Mouse (Mus musculus): ENCODE results near the gene Clic5. TPM values are rescaled to one million over a fixed set of nuclear protein-coding genes. Genes with fewer than 3 reads are reported as not detected.

The Clic5 gene
- polyA plus RNA-seq, 1 experiment from 2014 or later, result 0.06 TPM

GRCm38 (mm10) chr17:44205562-44205961 lies 17.2 kb downstream of the Clic5 start:
- Histone ChIP-seq H3K4me3 (no peak overlapping the region), H3K4me1 (no peaks in the 10 kb centered on the region), H3K27ac (no peak overlapping the region), H3K36me3 (no peaks in the 10 kb centered on the region), H3K9me3 (replicated peaks) (no peaks in the 10 kb centered on the region), H3K27me3 (ENCODE audit: low read depth, poor library complexity, severe bottlenecking) (no peaks in the 10 kb centered on the region)
- no peak for DNase-seq (ENCODE audit: low spot score)
- 87% methylated on average over 3 of the region's 3 CpGs for WGBS

GRCm38 (mm10) chr17:44208900-44209299 lies 20.5 kb downstream of the Clic5 start:
- no peak for DNase-seq (ENCODE audit: low spot score)
- no peaks in the 10 kb centered on the region for H3K4me1 ChIP-seq
- no peak overlapping the region for H3K4me3 ChIP-seq
- WGBS, result 81% methylated on average over 4 of the region's 4 CpGs
- H3K27me3 ChIP-seq (ENCODE audit: low read depth, poor library complexity, severe bottlenecking), result no peaks in the 10 kb centered on the region
- no peak overlapping the region for H3K27ac ChIP-seq
- no peaks in the 10 kb centered on the region for H3K36me3 ChIP-seq
- no peaks in the 10 kb centered on the region for H3K9me3 ChIP-seq (replicated peaks)

GRCm38 (mm10) chr17:44212960-44213619 lies 24.7 kb downstream of the Clic5 start:
- Histone ChIP-seq H3K27ac (no peak overlapping the region), H3K27me3 (ENCODE audit: low read depth, poor library complexity, severe bottlenecking) (no peaks in the 10 kb centered on the region), H3K9me3 (replicated peaks) (no peaks in the 10 kb centered on the region), H3K4me3 (no peak overlapping the region), H3K4me1 (no peaks in the 10 kb centered on the region), H3K36me3 (no peaks in the 10 kb centered on the region)
- no peak for DNase-seq (ENCODE audit: low spot score)
- WGBS, result 88% methylated on average over 5 of the region's 5 CpGs

GRCm38 (mm10) chr17:44215196-44215799 lies 26.9 kb downstream of the Clic5 start:
- no peaks in the 10 kb centered on the region for H3K4me1 ChIP-seq
- DNase-seq (ENCODE audit: low spot score), result no peak
- no peak overlapping the region for H3K4me3 ChIP-seq
- no peaks in the 10 kb centered on the region for H3K9me3 ChIP-seq (replicated peaks)
- H3K27ac ChIP-seq, result no peak overlapping the region
- H3K36me3 ChIP-seq, result no peaks in the 10 kb centered on the region
- 91% methylated on average over 9 of the region's 9 CpGs for WGBS
- H3K27me3 ChIP-seq (ENCODE audit: low read depth, poor library complexity, severe bottlenecking), result no peaks in the 10 kb centered on the region

- H3K27ac ChIP-seq, result no peak overlapping the region
- 82% methylated on average over 2 of the region's 2 CpGs for WGBS
- H3K4me1 ChIP-seq, result no peaks in the 10 kb centered on the region
These were observed 28.8 kb downstream of the Clic5 start for GRCm38 (mm10) chr17:44217185-44217584.

GRCm38 (mm10) chr17:44219943-44220342 lies 31.6 kb downstream of the Clic5 start:
- Histone ChIP-seq H3K4me3 (no peak overlapping the region), H3K36me3 (no peaks in the 10 kb centered on the region), H3K4me1 (no peaks in the 10 kb centered on the region), H3K27ac (no peak overlapping the region), H3K27me3 (ENCODE audit: low read depth, poor library complexity, severe bottlenecking) (no peaks in the 10 kb centered on the region), H3K9me3 (replicated peaks) (no peaks in the 10 kb centered on the region)
- no peak for DNase-seq (ENCODE audit: low spot score)
- 75% methylated on average over 2 of the region's 2 CpGs for WGBS

More at GRCm38 (mm10) chr17:44217185-44217584, 28.8 kb downstream of the Clic5 start:
- no peaks in the 10 kb centered on the region for H3K27me3 ChIP-seq (ENCODE audit: low read depth, poor library complexity, severe bottlenecking)
- H3K9me3 ChIP-seq (replicated peaks), result no peaks in the 10 kb centered on the region
- DNase-seq (ENCODE audit: low spot score), result no peak
- H3K4me3 ChIP-seq, result no peak overlapping the region
- no peaks in the 10 kb centered on the region for H3K36me3 ChIP-seq

GRCm38 (mm10) chr17:44228428-44228827 lies 40.0 kb downstream of the Clic5 start:
- no peak for DNase-seq (ENCODE audit: low spot score)
- 94% methylated on average over 5 of the region's 5 CpGs for WGBS

GRCm38 (mm10) chr17:44230083-44230482 lies 41.7 kb downstream of the Clic5 start:
- H3K4me3 ChIP-seq, result no peak overlapping the region
- 82% methylated on average over 10 of the region's 10 CpGs for WGBS
- H3K9me3 ChIP-seq (replicated peaks), result no peaks in the 10 kb centered on the region
- H3K27ac ChIP-seq, result no peak overlapping the region
- H3K27me3 ChIP-seq (ENCODE audit: low read depth, poor library complexity, severe bottlenecking), result no peaks in the 10 kb centered on the region
- H3K4me1 ChIP-seq, result no peaks in the 10 kb centered on the region
- no peaks in the 10 kb centered on the region for H3K36me3 ChIP-seq
- DNase-seq (ENCODE audit: low spot score), result no peak

More at GRCm38 (mm10) chr17:44228428-44228827, 40.0 kb downstream of the Clic5 start:
- H3K36me3 ChIP-seq, result no peaks in the 10 kb centered on the region
- no peaks in the 10 kb centered on the region for H3K9me3 ChIP-seq (replicated peaks)
- H3K27me3 ChIP-seq (ENCODE audit: low read depth, poor library complexity, severe bottlenecking), result no peaks in the 10 kb centered on the region
- H3K27ac ChIP-seq, result no peak overlapping the region
- no peaks in the 10 kb centered on the region for H3K4me1 ChIP-seq
- no peak overlapping the region for H3K4me3 ChIP-seq

GRCm38 (mm10) chr17:44239030-44239721 lies 50.8 kb downstream of the Clic5 start:
- no peak for DNase-seq (ENCODE audit: low spot score)
- no peaks in the 10 kb centered on the region for H3K36me3 ChIP-seq
- H3K27ac ChIP-seq, result peak overlapping the region; percentile 77
- H3K27me3 ChIP-seq (ENCODE audit: low read depth, poor library complexity, severe bottlenecking), result no peaks in the 10 kb centered on the region
- 26% methylated on average over 10 of the region's 10 CpGs for WGBS
- peaks cover 17% of the 10 kb centered on the region for H3K4me1 ChIP-seq
- 0 out of 2 replicates have a peak, but pooled peaks cover 2% of the 10 kb centered on the region for H3K9me3 ChIP-seq (replicated peaks)
- H3K4me3 ChIP-seq, result peak overlapping the region; percentile 23

GRCm38 (mm10) chr17:44240742-44241141 lies 52.4 kb downstream of the Clic5 start:
- Histone ChIP-seq H3K36me3 (no peaks in the 10 kb centered on the region), H3K4me1 (peaks cover 17% of the 10 kb centered on the region), H3K4me3 (no peak overlapping the region), H3K27ac (no peak overlapping the region), H3K9me3 (replicated peaks) (0 out of 2 replicates have a peak, but pooled peaks cover 2% of the 10 kb centered on the region), H3K27me3 (ENCODE audit: low read depth, poor library complexity, severe bottlenecking) (peaks cover 9% of the 10 kb centered on the region; the same call in 1 of the 2 replicates)
- no peak for DNase-seq (ENCODE audit: low spot score)
- WGBS, result 88% methylated on average over 2 of the region's 2 CpGs

GRCm38 (mm10) chr17:44244096-44244495 lies 55.7 kb downstream of the Clic5 start:
- DNase-seq (ENCODE audit: low spot score), result peak; percentile 23
- H3K27ac ChIP-seq, result no peak overlapping the region
- 0 out of 2 replicates have a peak, but pooled peaks cover 2% of the 10 kb centered on the region for H3K9me3 ChIP-seq (replicated peaks)
- H3K4me1 ChIP-seq, result peaks cover 28% of the 10 kb centered on the region
- 47% methylated on average over 5 of the region's 5 CpGs for WGBS
- peaks cover 12% of the 10 kb centered on the region; the same call in 1 of the 2 replicates for H3K27me3 ChIP-seq (ENCODE audit: low read depth, poor library complexity, severe bottlenecking)
- no peaks in the 10 kb centered on the region for H3K36me3 ChIP-seq
- no peak overlapping the region for H3K4me3 ChIP-seq

GRCm38 (mm10) chr17:44244625-44245024 lies 56.2 kb downstream of the Clic5 start:
- H3K4me1 ChIP-seq, result peaks cover 23% of the 10 kb centered on the region
- no peak overlapping the region for H3K4me3 ChIP-seq
- H3K27ac ChIP-seq, result no peak overlapping the region
- 31% methylated on average over 7 of the region's 7 CpGs for WGBS
- 0 out of 2 replicates have a peak, but pooled peaks cover 2% of the 10 kb centered on the region for H3K9me3 ChIP-seq (replicated peaks)
- H3K27me3 ChIP-seq (ENCODE audit: low read depth, poor library complexity, severe bottlenecking), result peaks cover 12% of the 10 kb centered on the region; the same call in 1 of the 2 replicates
- H3K36me3 ChIP-seq, result no peaks in the 10 kb centered on the region
- DNase-seq (ENCODE audit: low spot score), result no peak

- H3K4me1 ChIP-seq, result peaks cover 19% of the 10 kb centered on the region
- 76% methylated on average over 9 of the region's 9 CpGs for WGBS
- no peak for DNase-seq (ENCODE audit: low spot score)
- no peaks in the 10 kb centered on the region for H3K9me3 ChIP-seq (replicated peaks)
- H3K27ac ChIP-seq, result no peak overlapping the region
- H3K4me3 ChIP-seq, result no peak overlapping the region
- H3K36me3 ChIP-seq, result no peaks in the 10 kb centered on the region
- peaks cover 12% of the 10 kb centered on the region; the same call in 1 of the 2 replicates for H3K27me3 ChIP-seq (ENCODE audit: low read depth, poor library complexity, severe bottlenecking)
These were observed 57.8 kb downstream of the Clic5 start for GRCm38 (mm10) chr17:44246153-44246700.

Data from limb, embryonic 10.5 days (tissue).